Mouse (Mus musculus): Measurements from ENCODE around the gene Barhl2.
A peak's percentile ranks its signal among the peaks of the same experiment; 100 is the strongest.

Barhl2 gene

DNA sequence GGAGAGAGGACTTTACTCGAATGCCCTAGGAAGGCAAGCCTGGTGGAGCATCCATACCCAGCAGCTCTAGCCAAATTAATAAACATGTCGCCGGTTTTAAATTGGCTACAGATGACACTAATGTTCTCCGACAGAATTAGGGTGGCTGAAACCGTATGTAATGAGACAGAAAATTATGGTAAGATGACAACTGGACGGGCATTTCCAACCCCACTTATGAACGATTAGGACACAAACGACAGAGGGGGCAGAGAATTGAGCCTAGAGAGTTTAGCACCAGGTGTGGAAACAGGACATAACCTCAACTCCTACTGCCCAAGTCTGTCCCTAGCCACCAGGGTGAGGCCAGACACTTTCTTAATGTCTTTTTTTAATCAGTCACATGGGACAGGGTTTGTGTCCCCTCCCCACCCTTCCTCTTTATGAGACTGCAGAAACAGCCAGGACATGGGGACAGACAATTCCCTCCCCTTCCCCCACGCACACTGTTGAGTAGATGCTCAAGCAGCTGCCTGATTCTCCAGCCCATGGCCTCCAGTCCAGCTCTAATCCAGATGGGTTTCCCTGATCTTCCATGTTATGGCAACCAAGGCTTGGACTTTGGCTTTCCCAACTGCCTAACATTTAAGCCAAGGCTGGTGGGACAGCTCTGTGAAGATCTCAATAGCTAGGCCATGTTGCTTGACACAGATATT lies 3.4 kb downstream of the Barhl2 start:
- peak; percentile 40 to 59 for DNase-seq

DNA sequence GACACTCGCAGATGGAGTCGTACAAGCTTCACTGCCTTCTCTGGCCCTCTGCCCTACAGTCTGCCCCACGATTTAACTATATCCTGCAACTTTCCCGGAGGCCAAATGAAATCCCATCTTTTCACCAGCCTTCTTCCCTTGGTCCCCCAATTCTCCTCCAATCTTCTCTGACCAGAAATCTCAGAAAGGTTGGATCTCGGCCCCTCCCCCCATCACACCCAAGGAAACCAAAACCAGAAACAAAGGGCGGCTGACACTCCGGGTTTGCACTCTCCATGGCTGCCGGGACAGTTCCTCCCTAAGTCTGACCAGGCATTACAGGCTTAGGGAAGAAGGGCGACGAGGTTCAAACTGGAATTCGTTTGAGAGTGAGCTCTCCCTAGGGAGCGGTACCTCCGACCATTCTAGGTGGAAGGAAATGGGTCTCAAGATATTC lies 4.1 kb downstream of the Barhl2 start:
- DNase-seq, result peak; percentile 66 to 68

DNA sequence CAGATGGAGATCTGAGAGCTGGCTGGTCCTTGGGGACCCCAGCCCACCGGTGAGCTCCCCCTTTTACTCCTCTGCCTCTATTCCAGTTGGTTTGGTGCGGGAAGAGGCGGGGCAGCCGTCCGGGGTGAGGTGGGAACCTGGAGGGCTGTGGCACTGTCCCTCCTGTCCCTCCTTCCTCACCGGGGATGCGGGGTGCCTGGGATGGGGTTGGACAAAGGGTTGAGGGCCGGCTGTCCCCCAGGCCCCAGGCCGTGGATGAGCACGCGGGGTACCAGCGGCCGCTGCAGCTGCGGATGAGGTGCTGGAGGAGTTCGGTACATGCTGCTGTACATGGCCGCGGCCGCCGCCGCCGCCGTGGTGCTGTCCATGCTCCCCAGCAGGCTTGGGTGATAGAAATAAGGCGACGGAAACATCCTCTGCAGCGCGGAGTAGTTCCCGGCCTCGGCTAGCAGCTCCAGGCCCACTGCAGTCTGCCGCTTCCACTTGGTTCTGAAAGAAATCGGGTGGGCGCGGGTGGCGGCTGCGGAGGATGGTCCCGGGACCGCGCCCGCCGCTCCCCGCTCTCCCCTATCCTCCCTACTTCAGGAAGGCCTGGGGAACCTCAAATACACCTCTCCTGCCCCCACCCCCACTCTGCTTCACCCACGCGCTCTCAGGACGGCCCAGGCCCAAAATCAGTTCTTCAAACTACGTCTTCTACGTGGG lies 4.6 kb downstream of the Barhl2 start:
- peak; percentile 51 to 70 for DNase-seq

DNA sequence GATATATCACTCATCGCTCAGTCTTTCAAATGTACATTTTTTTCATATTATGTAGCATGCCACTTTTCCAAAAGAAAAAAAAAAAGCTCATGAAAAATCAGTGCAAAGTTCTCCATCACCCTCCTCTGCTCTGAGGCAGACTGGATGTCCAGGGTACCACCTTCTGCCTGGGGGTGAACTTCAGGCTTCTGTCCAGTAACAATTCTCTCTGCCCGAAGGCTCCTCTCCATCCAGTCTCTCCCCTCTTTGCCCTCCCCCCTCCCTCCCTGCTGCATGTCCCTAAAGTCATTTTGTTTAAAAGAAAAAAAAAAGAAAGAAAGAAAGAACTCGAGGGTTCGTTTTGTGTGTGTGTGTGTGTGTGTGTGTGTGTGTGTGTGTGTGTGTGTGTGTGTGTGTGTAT lies 5.3 kb downstream of the Barhl2 start:
- peak; percentile 39 to 49 for DNase-seq

DNA sequence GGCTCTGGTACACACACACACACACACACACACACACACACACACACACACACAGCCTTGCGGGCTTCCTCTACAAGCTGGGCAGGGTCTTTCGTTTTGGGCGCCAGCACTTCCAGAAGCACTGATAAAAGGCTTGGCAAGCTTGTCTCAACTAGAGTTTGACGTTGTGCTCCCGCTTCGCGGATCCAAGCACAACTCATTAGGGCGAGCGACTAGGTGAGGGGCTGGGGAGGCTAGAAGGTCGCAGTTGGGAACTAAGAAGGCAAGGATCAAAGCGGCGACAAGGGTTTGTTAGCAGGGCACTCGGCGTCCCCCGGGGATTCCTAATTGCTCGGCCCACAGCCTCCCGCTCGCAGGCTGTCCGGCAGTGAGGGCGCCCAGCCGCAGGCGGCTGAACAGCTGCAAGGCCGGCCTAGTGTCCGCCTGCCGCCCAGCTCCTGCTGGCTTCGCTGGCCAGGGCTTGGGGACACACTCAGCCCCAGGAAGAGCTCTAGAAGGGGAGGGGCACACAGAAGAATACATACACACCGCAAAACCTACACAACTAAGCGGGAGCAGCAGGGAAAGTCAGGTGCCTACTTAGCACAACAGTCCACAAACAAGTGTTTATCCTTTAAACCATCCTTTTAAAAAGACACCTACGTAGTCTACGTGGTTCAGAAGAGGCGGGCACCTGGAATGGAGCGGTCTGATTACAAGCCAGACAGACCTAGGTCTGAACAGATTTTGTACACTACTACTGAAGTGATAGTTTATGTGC lies 6.1 kb downstream of the Barhl2 start:
- peak; percentile 52 to 72 for DNase-seq

DNA sequence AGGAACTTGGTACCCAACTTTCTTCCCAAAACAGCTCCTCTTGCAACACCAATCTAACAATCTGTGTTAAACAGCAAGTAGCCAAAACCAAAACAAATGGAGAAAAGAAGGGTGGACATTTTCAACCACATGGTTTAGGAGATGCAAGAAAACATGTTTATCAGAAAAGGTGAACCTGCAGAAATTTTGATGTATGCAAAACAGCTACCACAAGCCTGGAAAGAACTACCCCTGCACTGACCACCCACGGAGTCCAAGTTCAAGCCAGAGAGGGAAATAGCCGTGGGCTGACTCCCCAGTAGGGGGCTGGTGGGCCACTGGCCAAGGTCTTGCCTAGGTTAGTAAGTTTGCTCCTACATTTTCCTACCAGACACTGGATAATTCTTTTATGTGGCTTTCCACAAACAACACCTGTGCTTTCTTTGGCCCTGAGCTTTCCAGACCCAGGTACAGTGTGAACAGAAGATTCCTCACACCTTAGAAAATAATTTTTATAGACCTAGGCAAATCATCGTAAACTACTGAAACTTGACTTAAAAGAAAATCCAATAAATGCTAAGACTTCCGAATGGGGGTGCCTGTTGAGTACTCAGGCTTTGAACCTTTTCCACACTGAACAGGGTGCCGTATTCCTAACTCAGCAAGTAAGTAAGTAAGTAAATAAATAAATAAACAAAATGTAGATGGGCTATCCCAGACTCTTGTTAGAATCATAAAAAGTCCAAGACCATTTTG lies 7.4 kb downstream of the Barhl2 start:
- DNase-seq, result peak; percentile 31 to 44

DNA sequence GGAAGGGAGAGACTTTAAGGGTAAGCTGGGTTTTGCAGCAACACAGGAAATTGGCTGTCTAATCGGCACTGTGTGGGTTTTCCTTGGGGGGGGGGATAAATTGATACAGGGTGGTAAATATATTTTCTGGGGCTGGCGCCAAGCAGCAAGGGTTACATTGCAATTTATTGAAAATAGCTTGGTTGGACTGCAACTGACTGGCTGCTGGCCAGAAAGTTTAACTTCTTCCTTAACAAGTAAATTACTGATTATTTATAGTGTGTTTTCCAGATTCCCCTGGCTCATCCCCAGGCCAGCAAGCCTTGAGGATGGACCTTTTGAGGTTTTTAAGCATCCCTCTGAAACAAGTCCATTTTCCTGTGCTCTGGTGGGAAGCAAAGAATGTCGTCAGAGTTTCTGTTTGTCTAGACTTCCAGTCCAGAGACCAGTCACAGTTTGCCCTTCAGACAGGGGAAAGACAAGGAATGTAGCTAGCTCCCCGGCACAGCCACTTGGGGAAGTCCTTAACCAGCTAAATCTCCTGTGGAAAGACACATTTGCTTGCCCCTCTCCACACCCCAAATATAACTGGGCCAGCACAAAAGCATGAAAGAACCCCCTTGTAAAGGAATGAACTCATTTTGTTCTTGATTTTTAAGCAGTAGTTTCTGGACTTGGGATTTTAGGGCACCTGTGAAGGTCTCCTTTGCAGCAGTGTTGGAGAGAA lies 8.1 kb downstream of the Barhl2 start:
- DNase-seq, result peak; percentile 20 to 38

DNA sequence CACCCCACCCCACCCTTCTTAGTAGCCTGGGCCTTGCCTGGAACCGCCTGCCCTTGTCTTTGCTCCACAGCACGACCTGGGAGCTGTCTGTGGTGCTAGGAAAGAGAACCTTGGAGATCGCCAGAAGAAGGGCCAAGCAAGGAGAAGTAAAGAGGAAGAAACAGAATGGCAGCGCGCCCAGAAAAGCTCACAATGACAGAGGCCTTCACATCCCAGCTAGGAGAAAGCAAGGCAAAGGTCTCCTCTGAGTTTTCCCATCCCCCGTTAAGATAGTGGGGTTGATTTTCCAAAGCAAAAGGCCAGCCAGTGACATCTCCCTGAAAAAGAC lies 9.2 kb downstream of the Barhl2 start:
- DNase-seq, result peak; percentile 45 to 51

DNA sequence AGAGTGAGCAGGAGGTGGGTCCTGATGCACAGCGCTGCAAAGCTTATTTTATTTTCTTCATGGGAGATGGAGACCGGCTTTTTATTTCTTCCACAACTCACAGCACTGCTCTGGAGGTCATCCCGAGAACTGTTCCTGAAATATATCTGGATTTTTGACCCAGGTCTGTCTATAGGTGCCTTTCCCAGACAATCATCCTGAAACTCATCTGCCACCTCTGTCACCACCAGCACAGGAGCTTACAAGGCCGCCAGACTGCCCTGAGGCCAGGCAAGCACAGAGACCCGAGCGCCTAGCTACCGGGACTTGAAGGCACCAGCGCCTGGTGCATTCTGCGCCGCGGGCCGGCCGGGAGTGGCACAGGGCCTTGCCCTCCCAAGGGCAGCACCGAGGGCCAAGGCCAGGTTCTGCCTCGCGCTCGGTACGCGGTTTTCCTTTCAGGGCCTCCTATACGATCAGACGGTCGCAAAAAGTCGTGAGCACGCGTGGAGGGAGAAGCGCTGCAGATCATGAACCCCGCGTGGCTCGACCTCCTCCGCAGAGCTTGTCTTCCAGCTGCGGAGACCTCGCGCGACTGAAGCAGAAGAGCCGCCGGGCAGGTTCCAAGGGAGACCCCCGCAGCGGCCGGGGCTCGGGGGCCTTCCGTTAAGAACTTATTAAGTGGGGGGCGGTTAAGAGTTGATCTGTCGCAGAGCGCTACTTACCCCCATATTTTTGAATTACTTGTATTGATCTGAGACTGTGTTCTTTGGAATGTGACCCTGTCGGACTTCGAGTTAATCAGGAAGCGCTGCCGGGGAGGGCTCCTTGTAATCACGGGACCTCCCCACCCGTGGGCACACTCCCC lies 9.8 kb downstream of the Barhl2 start:
- DNase-seq, result peak; percentile 32 to 51

DNA sequence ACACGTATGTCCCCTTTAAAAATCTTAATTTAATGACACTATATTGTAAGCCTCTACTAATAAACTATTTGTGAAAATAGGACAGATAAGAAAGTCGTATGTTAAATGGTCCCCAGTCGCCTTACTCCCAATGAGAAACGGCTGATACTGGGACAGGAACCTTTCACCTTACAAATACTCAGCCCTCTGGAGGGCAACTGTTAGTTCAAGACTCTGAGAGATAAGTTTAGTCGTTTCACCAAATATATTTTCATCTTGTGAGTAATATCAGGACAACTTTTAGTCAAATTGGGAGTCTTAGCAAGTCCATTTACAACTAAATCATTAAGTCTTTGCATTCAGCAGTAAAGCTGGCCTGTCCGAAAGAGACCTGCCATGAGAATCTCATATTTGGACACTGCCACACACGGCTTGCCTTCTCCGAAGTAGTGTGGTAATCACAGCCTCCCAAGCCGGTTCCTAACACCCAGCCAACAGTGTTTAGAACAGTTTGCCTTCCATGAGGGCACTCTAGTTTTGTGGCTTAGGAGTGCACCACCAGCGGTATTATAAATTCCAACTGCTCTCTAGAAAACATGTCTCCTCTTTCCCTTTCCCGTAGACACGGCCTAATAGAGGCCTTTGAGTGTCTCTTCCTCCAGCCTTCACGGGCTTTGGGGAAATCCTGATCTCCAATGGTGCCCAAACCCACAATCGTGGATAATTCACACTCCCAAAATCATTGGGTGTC lies 10.7 kb downstream of the Barhl2 start:
- DNase-seq, result no peak

DNA sequence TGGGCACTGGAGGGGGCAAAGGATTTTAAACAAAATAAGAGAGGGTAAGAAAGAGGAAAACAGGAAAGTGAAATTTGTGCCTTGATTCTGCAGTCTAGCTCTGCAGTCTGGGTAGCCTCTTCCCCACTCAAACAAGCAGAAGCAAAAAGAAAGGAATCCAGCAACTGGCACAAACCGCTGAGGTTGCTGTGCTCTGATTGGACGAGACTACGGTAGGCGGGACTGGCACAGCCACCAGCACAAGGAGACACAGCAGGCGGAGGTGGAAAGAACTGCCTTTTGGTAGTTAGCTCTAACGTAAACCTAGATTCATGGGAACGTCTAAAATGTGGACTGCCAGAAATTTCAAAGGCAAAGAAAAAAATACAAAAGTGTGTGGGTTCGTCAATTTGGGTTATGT lies 11.4 kb downstream of the Barhl2 start:
- peak; percentile 80 to 91 for DNase-seq

DNA sequence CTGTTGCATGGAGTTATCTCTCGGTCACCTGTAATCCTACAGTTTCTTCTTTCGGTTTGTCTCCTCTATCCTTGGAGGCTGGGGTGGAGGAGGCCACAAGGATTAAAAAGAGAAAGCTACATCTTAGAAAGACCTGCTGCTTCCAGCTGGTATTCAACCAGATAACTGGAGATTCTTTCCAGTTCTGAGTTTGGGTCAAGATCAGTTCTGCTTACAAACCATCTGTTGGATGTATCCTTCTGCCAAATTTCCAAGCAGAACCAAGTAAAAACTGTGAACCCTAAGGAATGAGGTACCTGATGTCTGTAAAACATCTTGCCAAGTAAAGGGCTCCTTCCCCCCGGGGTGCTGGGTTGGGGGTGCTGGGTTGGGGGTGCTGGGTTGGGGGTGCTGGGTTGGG lies 12.3 kb downstream of the Barhl2 start:
- peak in 1 of 2 experiments; percentile 21 for DNase-seq

DNA sequence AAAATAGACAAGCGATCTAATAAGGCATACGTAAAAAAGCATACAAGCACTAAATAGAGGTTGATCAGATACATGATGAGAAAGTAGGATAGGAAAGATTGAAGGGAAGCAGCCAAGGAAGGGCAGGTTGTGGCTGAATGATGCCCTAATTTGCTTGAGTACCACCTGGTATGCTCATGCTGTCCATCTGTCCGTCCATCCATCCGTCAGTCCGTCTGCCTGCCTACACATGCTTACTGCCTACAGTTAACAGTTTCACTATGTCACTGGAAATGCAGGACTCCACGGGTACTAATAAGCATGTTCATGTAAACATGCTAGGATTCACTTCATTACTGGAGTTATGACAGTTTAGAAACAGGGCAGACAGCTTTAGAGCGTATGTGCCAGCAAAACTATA lies 19.1 kb downstream of the Barhl2 start:
- no peak for DNase-seq

DNA sequence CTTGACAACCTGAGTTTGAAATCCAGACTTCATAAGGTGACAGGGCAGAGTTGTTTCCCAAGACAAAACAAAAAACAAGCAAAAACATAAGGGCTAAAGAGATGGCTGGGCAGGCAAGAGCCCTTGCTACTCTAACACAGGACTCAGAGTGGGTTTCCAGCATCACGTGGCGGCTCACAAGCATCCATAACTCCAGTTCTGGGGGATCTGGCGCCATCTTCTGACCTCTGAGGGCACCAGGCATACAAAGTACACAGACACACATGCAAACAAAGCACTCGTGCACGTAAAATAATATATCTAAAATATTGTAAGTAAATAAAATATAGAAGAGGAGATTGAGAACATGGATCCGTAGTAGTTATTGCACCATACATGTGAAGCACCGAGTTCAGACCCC lies 31.9 kb downstream of the Barhl2 start:
- DNase-seq, result no peak

DNA sequence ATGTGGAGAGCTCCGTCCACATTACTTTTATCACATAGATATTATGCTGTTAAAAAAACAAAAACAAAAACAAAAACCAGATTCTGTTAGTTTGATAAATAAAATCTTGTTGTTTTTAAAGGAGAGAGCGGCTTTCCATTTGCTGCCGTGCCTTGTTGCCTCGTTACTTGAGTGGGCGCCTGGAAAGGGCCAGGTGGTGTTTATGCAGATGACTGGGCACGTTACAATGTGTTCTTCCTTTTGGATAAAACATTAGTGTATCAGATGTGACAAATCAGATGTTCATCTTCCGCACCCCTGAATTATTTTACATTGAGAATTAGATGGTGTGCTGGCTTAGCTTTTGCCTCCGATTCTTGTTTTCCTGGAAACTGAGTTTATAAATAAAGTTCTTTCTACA lies 37.1 kb downstream of the Barhl2 start:
- peak; percentile 85 to 88 for DNase-seq

DNA sequence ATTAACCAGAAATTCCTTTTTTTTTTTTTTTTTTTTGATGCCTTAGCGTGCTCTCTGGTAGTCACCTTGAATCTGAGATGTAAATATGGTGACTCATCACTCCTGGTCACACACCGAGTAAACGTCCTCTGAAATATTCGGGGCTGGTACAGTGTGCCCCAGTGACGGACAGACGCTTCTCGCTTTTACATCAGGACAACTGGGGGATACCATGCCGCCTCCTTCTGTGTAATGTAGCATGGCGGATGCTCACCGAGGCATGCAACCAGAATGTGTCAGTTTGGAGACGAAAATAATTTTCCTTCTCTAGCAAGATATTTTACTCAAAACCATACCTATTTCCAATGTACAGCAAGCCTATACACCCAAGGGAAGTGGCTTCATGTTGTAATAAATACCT lies 37.6 kb downstream of the Barhl2 start:
- peak; percentile 73 to 75 for DNase-seq

DNA sequence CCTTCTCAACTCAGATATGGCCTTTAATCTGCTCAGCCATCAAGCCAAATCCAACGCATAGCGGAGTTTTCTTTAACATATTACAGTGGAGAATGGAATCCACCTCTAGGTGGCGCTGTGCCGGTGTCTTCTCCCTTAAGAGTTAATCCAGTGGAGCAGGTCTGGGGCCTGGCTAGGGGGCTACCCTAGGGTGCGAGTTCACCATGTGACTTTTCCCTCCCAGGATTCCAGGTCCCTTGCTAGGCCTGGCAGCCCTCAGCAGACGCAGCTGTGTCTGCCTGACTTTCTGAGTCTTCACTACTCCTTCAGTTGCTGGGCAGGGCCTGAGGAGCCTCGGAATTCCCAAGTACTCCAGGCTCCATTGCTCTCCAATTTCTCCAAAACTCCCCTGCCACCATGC lies 40.8 kb downstream of the Barhl2 start:
- DNase-seq, result peak; percentile 43 to 59

DNA sequence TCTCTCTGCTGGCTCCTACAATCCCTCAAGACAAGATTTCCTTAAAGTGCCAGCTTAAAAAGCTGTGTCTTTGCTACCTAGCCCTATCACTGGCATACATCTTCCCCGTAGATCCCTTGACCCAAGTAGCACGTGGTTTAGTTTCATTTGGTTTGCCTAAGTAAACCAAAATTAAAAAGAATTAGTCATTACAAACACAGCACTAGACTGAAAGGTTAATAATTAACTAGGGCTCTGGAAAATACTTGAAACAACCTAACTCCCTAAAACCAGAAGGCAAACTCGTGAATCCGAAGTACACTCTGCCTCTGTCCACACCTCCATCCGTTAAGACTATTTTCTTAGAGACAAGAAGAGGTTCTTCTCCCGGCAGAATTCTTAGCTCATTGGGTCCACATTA lies 41.4 kb downstream of the Barhl2 start:
- no peak for DNase-seq

DNA sequence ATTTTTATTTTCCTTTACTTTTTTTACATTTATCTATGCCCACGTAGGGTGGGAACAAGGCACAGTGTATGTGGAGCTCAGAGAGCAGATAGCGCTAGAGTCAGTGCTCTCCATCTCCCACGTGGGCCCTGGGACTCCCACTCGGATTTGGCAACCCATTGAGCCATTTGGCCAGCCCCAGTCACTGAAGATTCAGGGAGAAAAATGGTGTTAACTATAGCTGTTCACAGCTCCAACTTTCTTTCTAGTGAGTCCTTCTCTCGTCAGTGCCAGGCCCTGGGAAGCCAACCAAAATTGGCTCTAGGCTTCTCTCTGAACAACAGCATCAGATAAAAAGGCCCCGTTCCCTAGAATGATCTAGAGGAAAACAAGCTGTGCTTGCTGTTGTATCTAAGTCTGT lies 42.2 kb downstream of the Barhl2 start:
- DNase-seq, result no peak

DNA sequence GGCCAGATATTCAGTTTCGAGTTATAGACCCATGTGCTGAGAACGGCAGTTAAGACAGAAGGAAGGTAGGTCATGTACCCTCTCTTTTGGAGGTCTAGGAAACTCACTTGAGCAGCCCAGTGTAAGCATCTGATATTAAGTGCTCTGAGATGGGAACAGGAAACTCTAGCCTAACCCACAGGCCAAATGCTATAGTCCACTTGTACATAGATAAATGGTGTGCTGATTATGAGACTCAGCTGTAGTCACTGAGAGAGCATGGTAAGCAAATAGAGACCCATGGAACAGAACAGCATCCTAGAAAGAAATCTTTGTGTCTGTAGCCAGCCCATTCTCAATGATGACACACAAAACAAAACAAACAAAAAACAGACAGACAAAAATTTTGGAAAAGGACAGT lies 55.2 kb downstream of the Barhl2 start:
- no peak for DNase-seq
